Mouse (Mus musculus) stomach, embryonic 16.5 days (tissue): Measurements from ENCODE around the gene Dnajc30. TPM values are rescaled to one million over a fixed set of nuclear protein-coding genes. Genes with fewer than 3 reads are reported as not detected.

Experiments
- ATAC-seq: fragments of 200-750 bp; cut with Nextera tagmentation; 2 replicates; pipeline ENCODE4 v1.8.0; 2017; ENCODE audit warnings: moderate number of reproducible peaks, moderate TSS enrichment; ENCODE audit not compliant: insufficient read depth, low FRiP score
- H3K27ac ChIP-seq: fragments of 300-500 bp; sonication (generic); 2 replicates; pipeline ENCODE4 v1.5.1; 2014; ENCODE audit warnings: low read length
- H3K27me3 ChIP-seq: fragments of 300-500 bp; sonication (generic); 2 replicates; pipeline ENCODE4 v1.6.1; 2014; ENCODE audit warnings: low read length, control low read depth, mixed read lengths; ENCODE audit not compliant: control insufficient read depth, insufficient read depth
- H3K36me3 ChIP-seq: fragments of 300-500 bp; sonication (generic); 2 replicates; pipeline ENCODE4 v1.6.1; 2014; ENCODE audit warnings: low read length; ENCODE audit not compliant: control insufficient read depth, insufficient read depth
- H3K4me1 ChIP-seq: fragments of 300-500 bp; sonication (generic); 2 replicates; pipeline ENCODE4 v1.6.1; 2014; ENCODE audit warnings: low read length, control low read depth, mixed read lengths; ENCODE audit not compliant: control insufficient read depth, insufficient read depth
- H3K4me2 ChIP-seq: fragments of 300-500 bp; sonication (generic); 2 replicates; pipeline ENCODE4 v1.6.1; 2014; ENCODE audit warnings: low read depth, low read length, mixed read lengths
- H3K4me3 ChIP-seq: fragments of 300-500 bp; sonication (generic); replicated peaks from 2 replicates; pipeline ENCODE4 v1.5.1; 2014; ENCODE audit warnings: mild to moderate bottlenecking, low read length
- H3K9ac ChIP-seq: fragments of 300-500 bp; sonication (generic); 2 replicates; pipeline ENCODE4 v1.6.1; 2014; ENCODE audit warnings: low read length
- H3K9me3 ChIP-seq: fragments of 300-500 bp; sonication (generic); replicated peaks from 2 replicates; pipeline ENCODE4 v1.6.1; 2016; ENCODE audit warnings: low read length, control low read depth; ENCODE audit not compliant: control insufficient read depth
- WGBS: fragments of 180-500 bp; shearing (Covaris S2); extraction: QIAGEN DNeasy Blood & Tissue Kit; methylation state at CpG from one replicate; pipeline ENCODE4 v1.1.7; 2014; 5-methylcytosine and 5-hydroxymethylcytosine counted together
- polyA plus RNA-seq: library from polyadenylated mRNA; unstranded; fragments of >200 nt; fragmentation: Nextera tagmentation; extraction: Ambion mirVana; gene quantifications from 2 replicates; pipeline ENCODE4 v1.2.1, GENCODE M21; 2015

Gene Dnajc30
- polyA plus RNA-seq, 1 experiment from 2014 or later: 33.3 TPM

DNA sequence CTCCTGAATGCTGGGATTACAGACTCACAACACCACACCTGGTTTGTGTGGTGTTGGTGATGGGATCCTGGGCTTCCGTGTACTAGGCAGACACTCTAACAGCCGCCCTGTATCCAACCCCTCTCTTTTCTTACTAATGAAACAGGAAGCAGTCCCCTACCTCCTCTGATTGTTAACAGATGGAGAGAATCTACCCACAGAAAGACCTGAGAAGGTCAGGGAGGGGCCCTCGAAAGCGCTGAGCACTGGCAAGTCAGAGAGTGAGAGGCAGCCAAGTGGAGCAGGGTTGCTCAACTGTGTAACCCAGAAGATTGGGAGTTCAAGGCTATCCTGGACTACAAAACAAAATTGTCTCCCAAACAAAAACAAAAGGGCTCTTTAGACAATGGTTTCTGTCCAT, 22.9 kb downstream of the Dnajc30 start:
- Histone ChIP-seq H3K9ac (no peak overlapping the region), H3K4me1 (no peaks in the 10 kb centered on the region), H3K27ac (no peak overlapping the region), H3K27me3 (peaks cover 29% of the 10 kb centered on the region), H3K9me3 (no peaks in the 10 kb centered on the region), H3K4me2 (no peak overlapping the region), H3K36me3 (no peaks in the 10 kb centered on the region), H3K4me3 (no peak overlapping the region)
- 45% methylated on average over 4 of the region's 4 CpGs for WGBS
- ATAC-seq: no peak

DNA sequence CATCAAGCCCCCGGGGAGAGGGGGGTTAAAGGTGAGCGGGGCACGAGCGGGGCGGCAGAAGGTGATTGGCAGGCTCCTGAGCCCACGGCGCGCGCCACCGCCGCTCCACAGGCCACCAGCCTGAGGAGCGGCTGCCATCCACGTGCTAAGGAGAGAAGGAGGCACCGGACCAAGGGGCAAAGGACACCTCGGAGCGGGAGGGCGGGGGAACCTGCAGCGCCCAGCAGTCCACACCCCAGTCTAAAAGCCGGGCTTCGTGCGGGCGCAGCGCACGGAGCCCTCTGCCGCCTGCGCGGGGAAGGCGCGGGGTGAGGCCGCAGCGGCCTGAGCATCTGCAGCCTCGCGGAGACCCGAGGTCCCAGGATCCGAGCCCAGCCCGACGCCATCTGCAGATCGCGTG, 25.7 kb downstream of the Dnajc30 start, which contains the start of gene Mlxipl:
Gene Mlxipl, plus strand, starts transcription at position 238 of the 400 bp plus-strand sequence.
- H3K9ac ChIP-seq: 0 out of 2 replicates have a peak within 1 kb of the TSS, but pooled peaks have one; percentile 35
- 2% methylated on average over 39 of the region's 39 CpGs for WGBS

GRCm38 (mm10) chr5:135100981-135101380, 37.0 kb downstream of the Dnajc30 start:
- no peaks in the 10 kb centered on the region for H3K4me1 ChIP-seq
- ATAC-seq: no peak
- no peak overlapping the region for H3K27ac ChIP-seq
- 51% methylated on average over 1 of the region's 1 CpGs for WGBS
- H3K9me3 ChIP-seq: no peaks in the 10 kb centered on the region
- H3K4me2 ChIP-seq: no peak overlapping the region
- H3K4me3 ChIP-seq: no peak overlapping the region
- no peak overlapping the region for H3K9ac ChIP-seq
- no peaks in the 10 kb centered on the region for H3K36me3 ChIP-seq
- no peaks in the 10 kb centered on the region for H3K27me3 ChIP-seq

More for the DNA sequence above, 25.7 kb downstream of the Dnajc30 start, which contains the start of gene Mlxipl:
- Histone ChIP-seq H3K4me3 (peak within 1 kb of the TSS; percentile 12; the same call in 1 of the 2 replicates), H3K4me2 (peak within 1 kb of the TSS; percentile 38), H3K4me1 (no peaks in the 10 kb centered on the region), H3K27ac (no peak within 1 kb of the TSS), H3K9me3 (no peaks in the 10 kb centered on the region), H3K27me3 (peaks cover 37% of the 10 kb centered on the region), H3K36me3 (no peaks in the 10 kb centered on the region)
- ATAC-seq: peak; percentile 50; the same call in 1 of the 2 replicates

DNA sequence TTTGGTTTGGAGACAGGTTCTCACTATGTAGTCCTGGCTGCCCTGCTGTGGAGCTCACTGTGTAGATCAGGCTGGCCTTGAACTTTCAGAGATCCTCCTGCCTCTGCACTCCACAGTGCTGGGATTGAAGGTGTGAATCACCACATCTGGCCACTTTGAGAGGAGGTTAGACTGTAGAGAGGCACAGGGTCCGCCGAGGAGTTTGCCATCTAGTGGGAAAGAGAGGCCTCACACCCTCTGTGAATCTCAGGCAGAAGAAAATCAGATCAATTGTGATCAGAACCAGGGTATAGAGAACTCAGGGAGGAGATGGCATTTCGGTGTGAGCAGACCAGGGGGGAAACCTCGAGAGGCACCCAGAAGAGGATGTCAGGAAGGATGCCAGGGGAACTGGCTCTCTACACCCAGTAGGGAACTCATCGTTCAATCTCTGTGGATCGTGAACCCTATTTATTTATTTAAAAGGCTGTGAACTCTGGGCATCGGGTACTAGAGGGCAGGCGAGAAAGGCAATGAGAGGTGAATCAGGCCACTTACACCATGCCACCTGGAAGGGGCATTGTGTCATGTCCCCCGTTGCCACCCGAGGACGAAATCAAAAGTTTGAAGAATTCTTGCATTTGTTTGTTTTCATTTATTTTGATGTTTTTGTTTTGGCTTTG, 40.1 kb downstream of the Dnajc30 start:
- Histone ChIP-seq H3K36me3 (no peaks in the 10 kb centered on the region), H3K27ac (no peak overlapping the region), H3K9ac (no peak overlapping the region), H3K4me1 (peaks cover 4% of the 10 kb centered on the region; the same call in 1 of the 2 replicates), H3K4me3 (no peak overlapping the region), H3K4me2 (no peak overlapping the region), H3K9me3 (no peaks in the 10 kb centered on the region), H3K27me3 (peaks cover 20% of the 10 kb centered on the region)
- WGBS: 62% methylated on average over 11 of the region's 11 CpGs
- no peak for ATAC-seq

DNA sequence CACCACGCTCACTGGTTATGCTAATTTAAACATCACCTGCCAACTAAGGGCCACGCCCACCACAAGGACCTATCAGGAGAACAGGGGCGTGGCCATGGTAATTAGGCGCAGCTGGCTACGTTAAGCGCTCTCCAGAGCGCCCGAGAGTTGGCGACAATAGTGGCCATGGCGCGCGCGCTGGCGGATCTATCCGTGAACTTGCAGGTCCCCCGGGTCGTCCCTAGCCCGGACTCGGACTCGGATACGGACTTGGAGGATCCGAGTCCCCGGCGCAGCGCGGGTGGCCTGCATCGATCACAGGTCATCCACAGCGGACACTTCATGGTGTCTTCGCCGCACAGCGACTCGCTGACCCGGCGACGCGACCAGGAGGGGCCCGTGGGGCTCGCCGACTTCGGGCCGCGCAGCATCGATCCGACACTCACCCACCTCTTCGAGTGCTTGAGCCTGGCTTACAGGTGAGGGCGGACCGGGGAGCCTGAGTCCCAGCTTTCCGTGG, 42.8 kb downstream of the Dnajc30 start:
- under 1% methylated on average over 48 of the region's 48 CpGs for WGBS
- Histone ChIP-seq H3K4me2 (peak overlapping the region; percentile 96), H3K4me3 (peak overlapping the region; percentile 55), H3K9ac (peak overlapping the region; percentile 66), H3K4me1 (peaks cover 4% of the 10 kb centered on the region; the same call in 1 of the 2 replicates), H3K27ac (no peak overlapping the region), H3K9me3 (no peaks in the 10 kb centered on the region), H3K36me3 (no peaks in the 10 kb centered on the region), H3K27me3 (peaks cover 22% of the 10 kb centered on the region)
- peak; percentile 82 for ATAC-seq

- H3K27ac ChIP-seq: no peak overlapping the region
- no peaks in the 10 kb centered on the region for H3K9me3 ChIP-seq
- peak overlapping the region; percentile 96 for H3K4me2 ChIP-seq
- WGBS: 9% methylated on average over 40 of the region's 40 CpGs
- H3K27me3 ChIP-seq: peaks cover 22% of the 10 kb centered on the region
- peak; percentile 65; the same call in 1 of the 2 replicates for ATAC-seq
- H3K4me1 ChIP-seq: peaks cover 4% of the 10 kb centered on the region; the same call in 1 of the 2 replicates
- H3K4me3 ChIP-seq: peak overlapping the region; percentile 55
- no peaks in the 10 kb centered on the region for H3K36me3 ChIP-seq
- H3K9ac ChIP-seq: peak overlapping the region; percentile 66; the same call in 1 of the 2 replicates
These were observed 43.8 kb downstream of the Dnajc30 start for GRCm38 (mm10) chr5:135107521-135108501.

DNA sequence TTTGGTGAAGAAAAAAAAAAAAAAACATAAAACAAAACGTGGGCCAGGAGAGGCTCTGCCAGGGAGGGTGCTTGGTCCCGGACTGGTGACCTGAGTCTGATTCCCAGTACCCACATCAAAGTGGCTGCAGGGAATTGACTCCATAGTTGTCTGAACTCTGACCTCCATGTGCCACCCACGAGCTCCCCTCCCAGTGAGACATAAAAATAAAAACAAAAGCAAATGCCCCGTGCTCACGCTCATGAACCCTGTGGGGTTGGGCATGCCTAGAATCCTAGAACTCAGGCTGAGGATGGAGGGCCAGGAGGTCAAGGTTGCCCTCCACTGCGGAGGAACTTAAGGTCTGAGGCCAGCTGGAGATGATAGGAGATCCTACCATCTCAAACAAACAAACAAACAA, 45.0 kb downstream of the Dnajc30 start:
- H3K4me3 ChIP-seq: no peak overlapping the region
- no peaks in the 10 kb centered on the region for H3K36me3 ChIP-seq
- 64% methylated on average over 6 of the region's 6 CpGs for WGBS
- H3K9me3 ChIP-seq: no peaks in the 10 kb centered on the region
- H3K9ac ChIP-seq: no peak overlapping the region
- H3K27me3 ChIP-seq: peaks cover 22% of the 10 kb centered on the region
- no peak overlapping the region for H3K4me2 ChIP-seq
- H3K27ac ChIP-seq: no peak overlapping the region
- peaks cover 4% of the 10 kb centered on the region; the same call in 1 of the 2 replicates for H3K4me1 ChIP-seq
- no peak for ATAC-seq

- H3K36me3 ChIP-seq: no peaks in the 10 kb centered on the region
- peaks cover 4% of the 10 kb centered on the region; the same call in 1 of the 2 replicates for H3K4me1 ChIP-seq
- no peak overlapping the region for H3K4me3 ChIP-seq
- WGBS: 80% methylated on average over 3 of the region's 3 CpGs
- no peak overlapping the region for H3K27ac ChIP-seq
- no peaks in the 10 kb centered on the region for H3K9me3 ChIP-seq
- ATAC-seq: no peak
- H3K9ac ChIP-seq: no peak overlapping the region
- H3K27me3 ChIP-seq: peaks cover 22% of the 10 kb centered on the region
- H3K4me2 ChIP-seq: no peak overlapping the region
These were observed 45.4 kb downstream of the Dnajc30 start for GRCm38 (mm10) chr5:135109426-135109825.
